Mouse (Mus musculus) 3T3-L1 (cell line): ENCODE measurements around the gene Gm2056.
"Not testable (repeated sequence)": the region's sequence is repeated elsewhere in the genome, so short reads cannot be mapped to it uniquely, and the experiment has no call there.

Experiments
- DNase-seq: peaks from one replicate; pipeline ENCODE4 v3.0.0-alpha.2; 2015; ENCODE audit warnings: low read depth, low spot score

Gene Gm2056

DNA sequence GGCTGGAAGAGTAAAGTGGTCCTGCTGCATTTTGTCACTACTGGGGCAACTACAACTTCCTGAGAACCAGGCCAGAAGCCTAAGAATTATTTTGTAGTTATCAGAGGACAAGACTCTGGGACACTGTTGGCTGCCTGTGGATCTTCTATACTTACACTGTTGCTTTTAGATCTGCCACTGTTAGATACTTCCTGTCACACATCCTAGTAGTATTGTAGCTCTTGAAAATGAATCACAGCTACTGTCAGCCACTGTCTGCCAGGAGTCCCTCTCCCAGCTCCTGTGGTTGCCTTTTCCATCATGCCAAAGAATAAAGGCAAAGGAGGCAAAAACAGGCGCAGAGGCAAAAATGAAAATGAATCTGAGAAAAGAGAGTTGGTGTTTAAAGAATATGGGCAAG, at the start of gene Gm2056:
TSS of gene Gm2056 (plus strand) at position 301 of the 400 bp plus-strand sequence.
- not testable (repeated sequence) for DNase-seq

DNA sequence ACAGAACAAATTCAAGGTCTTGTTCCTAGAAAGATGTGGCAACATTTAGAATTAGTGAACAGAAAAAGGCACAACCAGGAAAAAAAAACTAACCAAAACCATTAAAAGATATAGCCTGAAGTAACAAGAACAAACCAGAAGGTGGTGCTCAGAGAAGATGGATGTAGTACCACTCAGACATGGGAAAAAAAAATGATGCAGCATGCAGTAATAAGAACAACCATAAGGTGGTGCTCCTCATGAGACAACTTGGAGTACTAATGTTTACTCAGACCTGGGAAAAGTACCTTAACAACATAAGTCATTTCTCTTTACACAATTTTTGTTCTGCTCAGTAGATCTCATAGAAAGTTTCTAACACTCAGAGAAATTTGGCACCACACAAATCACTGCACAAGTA, 42.8 kb upstream of the Gm2056 start:
- DNase-seq = not testable (repeated sequence)

DNA sequence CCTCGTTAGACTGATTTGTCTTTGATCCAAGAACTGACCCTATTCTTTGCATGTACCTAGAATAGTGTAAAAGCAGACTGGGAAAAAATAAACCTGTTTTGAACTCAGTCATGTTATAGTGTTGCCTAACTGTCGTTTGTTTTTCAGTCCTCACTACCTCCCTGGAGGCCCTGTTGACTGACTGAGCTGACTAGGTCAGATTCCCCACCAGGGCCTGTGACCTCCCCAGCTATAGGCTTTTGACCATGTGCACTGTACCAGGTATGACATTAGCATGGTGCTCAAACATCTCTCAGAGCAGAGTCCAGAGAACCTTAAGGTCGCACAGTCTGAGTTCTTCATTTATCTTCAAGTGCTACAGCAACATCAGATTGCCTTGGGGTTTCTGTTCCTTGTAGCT, 22.7 kb upstream of the Gm2056 start:
- not testable (repeated sequence) for DNase-seq

DNA sequence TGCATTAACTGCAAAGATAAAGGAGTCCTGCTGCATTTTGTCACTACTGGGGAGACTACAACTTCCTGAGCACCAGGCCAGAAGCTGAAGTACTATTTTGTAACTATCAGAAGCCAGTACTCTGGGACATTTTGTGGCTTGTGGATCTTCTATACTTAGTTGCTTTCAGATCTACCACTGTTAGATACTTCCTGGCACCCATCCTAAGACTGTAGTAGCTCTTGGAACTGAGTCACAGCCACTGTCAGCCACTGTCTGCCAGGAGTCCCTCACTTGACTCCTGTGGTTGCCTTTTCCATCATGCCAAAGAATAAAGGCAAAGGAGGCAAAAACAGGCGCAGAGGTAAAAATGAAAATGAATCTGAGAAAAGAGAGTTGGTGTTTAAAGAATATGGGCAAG, 15.3 kb upstream of the Gm2056 start, which contains the start of gene Gm2075:
TSS of gene Gm2075 (plus strand) at position 301 of the 400 bp plus-strand sequence.
- not testable (repeated sequence) for DNase-seq

DNA sequence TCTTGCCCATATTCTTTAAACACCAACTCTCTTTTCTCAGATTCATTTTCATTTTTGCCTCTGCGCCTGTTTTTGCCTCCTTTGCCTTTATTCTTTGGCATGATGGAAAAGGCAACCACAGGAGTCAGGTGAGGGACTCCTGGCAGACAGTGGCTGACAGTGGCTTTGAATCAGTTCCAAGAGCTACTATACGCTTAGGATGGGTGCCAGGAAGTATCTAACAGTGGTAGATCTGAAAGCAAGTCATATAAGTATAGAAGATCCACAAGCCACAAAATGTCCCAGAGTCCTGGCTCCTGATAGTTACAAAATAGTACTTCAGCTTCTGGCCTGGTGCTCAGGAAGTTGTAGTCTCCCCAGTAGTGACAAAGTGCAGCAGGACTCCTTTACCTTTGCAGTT, 8.1 kb upstream of the Gm2056 start, which contains the start of gene Gm6803:
TSS of gene Gm6803 (minus strand) at position 101 of the 400 bp plus-strand sequence.
- DNase-seq = not testable (repeated sequence)

DNA sequence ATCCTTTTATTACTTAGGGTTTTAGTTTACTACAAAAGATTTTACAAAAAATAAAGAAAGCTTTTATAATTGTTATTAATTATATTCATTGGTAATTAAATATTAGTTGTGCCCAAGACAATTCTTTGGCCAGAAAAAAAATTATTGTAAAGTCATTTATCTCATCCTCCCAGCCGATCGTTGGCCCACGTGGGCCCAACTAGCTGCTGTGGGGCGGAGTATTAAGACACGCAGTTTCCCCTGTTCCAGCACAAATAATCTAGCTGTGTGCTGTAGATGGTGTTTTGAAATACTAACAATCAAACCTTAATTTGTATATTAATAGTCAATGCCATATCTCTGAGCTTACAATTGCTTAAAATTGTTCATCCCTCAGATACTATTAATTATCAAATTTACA, 5.4 kb downstream of the Gm2056 start:
- not testable (repeated sequence) for DNase-seq

DNA sequence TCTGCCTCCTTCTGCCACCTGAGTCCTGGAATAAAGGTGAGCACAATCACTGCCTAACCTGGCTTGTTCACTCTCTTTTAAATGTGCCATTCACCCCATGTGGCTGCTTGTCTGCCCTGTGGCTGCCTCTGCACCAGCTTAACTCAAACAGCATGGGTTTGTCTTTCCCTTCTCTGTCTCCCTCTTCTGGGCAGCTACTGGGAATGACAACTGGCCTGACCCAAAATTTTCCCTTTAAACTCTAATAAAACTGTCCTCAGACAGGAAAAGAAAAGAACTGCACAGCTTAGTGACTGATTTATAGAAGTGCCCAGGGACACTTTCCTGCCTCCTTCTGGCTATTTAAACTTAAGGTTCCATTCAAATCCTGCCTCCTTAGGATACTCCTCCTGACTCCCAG, 12.3 kb downstream of the Gm2056 start:
- not testable (repeated sequence) for DNase-seq

DNA sequence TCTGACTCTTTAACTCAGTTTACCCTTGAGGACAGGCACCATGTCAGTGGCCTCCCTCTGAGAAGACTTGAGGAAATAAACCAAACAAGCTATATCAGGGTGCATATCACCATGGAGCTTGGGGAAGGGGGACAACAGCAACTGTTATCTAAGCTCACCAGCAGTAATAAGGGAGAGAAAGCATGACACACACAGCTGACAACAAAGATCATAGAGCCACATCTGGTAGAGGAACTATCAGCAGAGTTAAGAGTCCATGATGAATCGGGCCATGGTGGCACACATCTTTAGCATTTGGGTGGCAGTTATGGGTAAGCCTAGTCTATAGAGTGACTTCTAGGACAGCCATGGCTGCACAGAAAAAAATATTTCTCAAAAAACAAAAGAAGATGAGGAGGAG, 12.9 kb downstream of the Gm2056 start:
- DNase-seq = not testable (repeated sequence)

DNA sequence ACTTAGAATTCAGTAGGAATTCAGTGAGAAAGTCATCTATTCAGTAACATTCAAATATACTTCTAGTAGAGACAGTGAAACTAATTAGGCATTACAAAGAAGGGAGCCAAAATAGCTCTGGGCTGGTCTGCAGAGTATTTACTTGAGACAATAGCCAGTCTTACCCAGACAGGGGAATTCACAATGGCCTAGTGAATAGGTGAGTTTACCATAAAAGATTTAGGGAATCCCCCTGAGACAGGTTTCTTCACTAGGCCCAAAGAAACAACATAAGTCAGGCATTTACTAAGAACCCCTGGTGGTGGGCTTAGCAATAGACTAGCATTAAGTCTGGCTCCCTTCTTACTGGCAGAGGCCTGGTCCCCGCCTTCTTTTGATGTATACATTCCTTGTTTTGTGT, 18.4 kb downstream of the Gm2056 start:
- not testable (repeated sequence) for DNase-seq
